Mouse (Mus musculus) neural tube, embryonic 14.5 days (tissue): ENCODE results near the gene Carns1. TPM values are rescaled to one million over a fixed set of nuclear protein-coding genes. Genes with fewer than 3 reads are reported as not detected.

Experiments
- ATAC-seq: fragments of 200-750 bp; cut with Nextera tagmentation; 2 replicates; pipeline ENCODE4 v1.8.0; 2017; ENCODE audit warnings: low read depth, mild to moderate bottlenecking, moderate TSS enrichment, moderate library complexity
- H3K27ac ChIP-seq: fragments of 300-500 bp; sonication (generic); 2 replicates; pipeline ENCODE4 v1.5.1; 2014; ENCODE audit warnings: low read depth, mild to moderate bottlenecking, control low read depth, low read length, moderate library complexity, mixed read lengths
- H3K27me3 ChIP-seq: fragments of 300-500 bp; sonication (generic); 2 replicates; pipeline ENCODE4 v1.6.1; 2014; ENCODE audit warnings: low read length; ENCODE audit not compliant: control insufficient read depth, insufficient read depth
- H3K36me3 ChIP-seq: fragments of 300-500 bp; sonication (generic); 2 replicates; pipeline ENCODE4 v1.6.1; 2014; ENCODE audit warnings: low read length, mixed read lengths; ENCODE audit not compliant: control insufficient read depth, insufficient read depth
- H3K4me1 ChIP-seq: fragments of 300-500 bp; sonication (generic); 2 replicates; pipeline ENCODE4 v1.6.1; 2014; ENCODE audit warnings: low read length; ENCODE audit not compliant: control insufficient read depth, insufficient read depth
- H3K4me2 ChIP-seq: fragments of 300-500 bp; sonication (generic); 2 replicates; pipeline ENCODE4 v1.6.1; 2014; ENCODE audit warnings: mild to moderate bottlenecking, low read depth, low read length, control low read depth
- H3K4me3 ChIP-seq: fragments of 300-500 bp; sonication (generic); 2 replicates; pipeline ENCODE4 v1.5.1; 2014; ENCODE audit warnings: low read depth, low read length, control low read depth, mixed read lengths
- H3K9ac ChIP-seq: fragments of 300-500 bp; sonication (generic); replicated peaks from 2 replicates; pipeline ENCODE4 v1.6.1; 2014; ENCODE audit warnings: low read depth, mild to moderate bottlenecking, control low read depth, low read length, mixed read lengths
- H3K9me3 ChIP-seq: fragments of 300-500 bp; sonication (generic); 2 replicates; pipeline ENCODE4 v1.6.1; 2016; ENCODE audit warnings: low read length; ENCODE audit not compliant: control insufficient read depth
- WGBS: fragments of 180-500 bp; shearing (Covaris S2); extraction: QIAGEN DNeasy Blood & Tissue Kit; methylation state at CpG from one replicate; pipeline ENCODE4 v1.1.7; 2014; 5-methylcytosine and 5-hydroxymethylcytosine counted together
- polyA plus RNA-seq: library from polyadenylated mRNA; unstranded; fragments of >200 nt; fragmentation: Nextera tagmentation; extraction: Ambion mirVana; gene quantifications from 2 replicates; pipeline ENCODE4 v1.2.1, GENCODE M21; 2014

The Carns1 gene
- polyA plus RNA-seq, 1 experiment from 2014 or later, result 3.0 TPM

DNA sequence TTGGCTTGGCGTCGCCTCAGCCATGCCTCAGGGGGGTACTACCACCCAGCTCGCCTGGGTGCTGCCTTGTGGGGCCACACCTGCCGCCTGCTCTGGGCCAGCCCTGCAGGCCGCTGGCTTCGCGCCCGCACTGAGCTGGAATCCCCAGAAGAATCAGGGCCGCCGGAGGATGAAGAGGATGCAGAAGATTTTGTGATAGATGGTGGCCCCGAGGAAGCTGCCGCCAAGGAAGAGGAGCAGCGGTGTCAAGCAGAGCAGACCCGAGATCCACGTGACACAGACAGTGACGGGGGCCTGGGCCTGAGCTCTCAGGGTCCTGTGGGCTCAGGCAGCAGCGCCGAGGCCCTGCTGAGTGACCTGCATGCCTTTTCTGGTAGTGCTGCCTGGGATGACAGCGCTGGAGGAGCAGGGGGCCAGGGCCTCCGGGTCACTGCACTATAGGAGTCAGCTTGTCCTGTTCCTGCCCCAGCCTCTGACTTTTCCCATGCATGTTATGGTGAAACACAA, 19.2 kb downstream of the Carns1 start:
- no peaks in the 10 kb centered on the region for H3K9me3 ChIP-seq
- H3K9ac ChIP-seq, result no peak overlapping the region
- H3K27me3 ChIP-seq, result no peaks in the 10 kb centered on the region
- 64% methylated on average over 20 of the region's 20 CpGs for WGBS
- peaks cover 45% of the 10 kb centered on the region for H3K36me3 ChIP-seq
- no peak overlapping the region for H3K4me3 ChIP-seq
- ATAC-seq, result no peak
- H3K4me2 ChIP-seq, result no peak overlapping the region
- H3K27ac ChIP-seq, result no peak overlapping the region
- no peaks in the 10 kb centered on the region for H3K4me1 ChIP-seq

DNA sequence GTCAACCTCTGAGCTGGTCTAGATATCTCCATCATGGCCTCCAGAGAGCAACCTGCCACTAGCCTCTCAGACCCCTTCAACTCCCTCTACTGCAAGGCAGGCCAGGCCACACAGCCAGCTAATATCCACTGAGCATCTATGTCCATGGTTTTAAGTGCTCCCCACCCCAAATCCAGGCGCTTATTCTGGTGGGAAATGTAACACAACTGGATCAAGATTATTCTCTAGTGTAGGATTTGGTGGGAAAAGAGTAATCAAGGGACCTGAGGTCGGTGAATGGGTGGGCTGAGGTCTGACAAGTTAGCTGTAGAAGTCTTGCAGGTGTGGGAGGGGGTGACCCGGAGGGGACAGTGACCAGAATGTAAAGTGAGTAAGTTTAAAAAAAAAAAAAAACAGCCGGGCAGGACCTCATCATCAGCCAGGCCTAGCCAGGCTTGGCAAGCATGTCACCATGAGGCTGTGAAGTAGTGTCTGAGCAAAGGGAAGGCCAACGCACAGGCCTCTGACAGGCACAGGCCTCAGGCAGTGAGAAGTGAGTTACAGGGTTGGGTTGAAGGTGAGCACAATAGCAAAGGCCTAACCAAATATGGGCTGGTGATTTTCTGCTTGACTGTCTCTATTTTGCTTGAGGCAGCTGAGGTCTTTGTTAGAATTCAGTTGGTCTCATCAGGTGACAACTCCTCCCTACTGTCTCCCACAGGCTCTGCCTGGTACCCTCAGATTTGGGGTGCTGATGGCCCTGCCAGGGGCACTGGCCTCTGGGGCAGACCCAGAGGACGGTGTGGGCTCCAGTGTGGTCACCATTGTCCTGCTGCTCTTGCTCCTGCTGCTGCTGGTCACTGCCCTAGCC, 19.8 kb downstream of the Carns1 start:
- no peaks in the 10 kb centered on the region for H3K9me3 ChIP-seq
- no peak overlapping the region for H3K9ac ChIP-seq
- H3K4me2 ChIP-seq, result no peak overlapping the region
- H3K4me1 ChIP-seq, result no peaks in the 10 kb centered on the region
- no peaks in the 10 kb centered on the region for H3K27me3 ChIP-seq
- no peak overlapping the region for H3K4me3 ChIP-seq
- H3K36me3 ChIP-seq, result peaks cover 49% of the 10 kb centered on the region
- WGBS, result 67% methylated on average over 6 of the region's 6 CpGs
- ATAC-seq, result no peak
- no peak overlapping the region for H3K27ac ChIP-seq

DNA sequence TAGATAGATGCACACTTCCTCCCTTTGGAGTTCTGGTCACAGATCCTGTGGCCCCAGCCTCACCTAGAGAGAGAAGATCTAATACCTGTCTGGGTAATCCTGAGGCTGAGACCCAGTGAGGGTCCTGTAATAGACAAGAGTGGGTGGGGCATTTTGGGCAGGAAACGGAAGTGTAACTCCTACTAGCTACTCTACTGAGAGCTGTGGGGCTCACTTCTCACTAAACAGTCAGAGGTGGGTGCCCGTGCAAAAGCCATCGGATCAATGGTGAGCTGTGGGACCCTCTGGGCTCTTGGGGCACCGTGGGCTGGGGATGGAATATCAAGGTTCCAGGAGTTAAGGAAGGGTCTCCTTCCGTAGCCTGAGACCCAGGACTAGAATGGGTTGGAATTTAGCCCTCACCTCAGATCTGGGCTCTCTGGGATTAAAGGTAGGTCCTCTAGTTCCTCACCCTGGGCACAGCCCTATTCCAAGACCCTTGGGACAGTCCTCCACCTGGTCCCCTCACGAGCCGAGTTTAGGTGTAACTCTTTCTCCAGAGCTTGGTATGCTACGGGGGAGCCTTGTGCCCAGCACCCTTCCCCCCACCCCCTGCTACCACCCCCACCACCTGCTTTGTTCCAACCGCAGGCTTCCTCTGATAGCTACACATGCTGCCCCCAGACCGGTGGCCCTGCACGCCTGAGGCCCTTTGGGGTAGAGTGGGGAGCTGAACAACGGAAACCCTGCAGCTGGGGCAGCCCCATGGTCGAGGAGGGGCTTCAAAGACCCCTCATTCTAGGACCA, 20.6 kb downstream of the Carns1 start:
- Histone ChIP-seq H3K4me2 (no peak overlapping the region), H3K36me3 (peaks cover 50% of the 10 kb centered on the region), H3K4me1 (peaks cover 5% of the 10 kb centered on the region), H3K4me3 (no peak overlapping the region), H3K9ac (no peak overlapping the region), H3K9me3 (no peaks in the 10 kb centered on the region), H3K27ac (no peak overlapping the region), H3K27me3 (no peaks in the 10 kb centered on the region)
- ATAC-seq, result no peak
- 86% methylated on average over 13 of the region's 13 CpGs for WGBS

DNA sequence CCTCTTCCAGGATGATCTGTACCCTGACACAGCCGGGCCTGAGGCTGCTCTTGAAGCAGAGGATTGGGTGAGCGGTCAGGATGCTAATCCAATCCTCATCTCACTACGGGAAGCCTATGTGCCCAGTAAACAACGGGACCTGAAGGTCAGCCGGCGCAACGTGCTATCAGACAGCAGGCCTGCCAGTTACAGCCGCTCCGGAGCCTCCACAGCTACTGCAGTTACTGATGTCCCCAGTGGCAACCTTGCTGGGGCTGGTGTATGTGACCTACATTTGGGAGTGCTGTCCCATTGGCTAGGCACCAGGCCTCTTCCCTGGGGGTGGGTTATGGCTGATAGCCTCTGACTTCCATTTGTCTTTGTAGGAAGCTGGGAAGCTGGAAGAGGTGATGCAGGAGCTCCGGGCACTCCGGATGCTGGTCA, 22.0 kb downstream of the Carns1 start, which contains the start of gene Ptprcap:
Gene Ptprcap, plus strand, starts transcription at position 373 of the 423 bp plus-strand sequence.
- no peak within 1 kb of the TSS for H3K9ac ChIP-seq
- H3K9me3 ChIP-seq, result no peaks in the 10 kb centered on the region
- H3K4me3 ChIP-seq, result no peak within 1 kb of the TSS
- peaks cover 36% of the 10 kb centered on the region for H3K36me3 ChIP-seq
- ATAC-seq, result no peak
- no peak within 1 kb of the TSS for H3K4me2 ChIP-seq
- H3K27me3 ChIP-seq, result no peaks in the 10 kb centered on the region
- peaks cover 14% of the 10 kb centered on the region for H3K4me1 ChIP-seq
- H3K27ac ChIP-seq, result no peak within 1 kb of the TSS
- 84% methylated on average over 11 of the region's 11 CpGs for WGBS

DNA sequence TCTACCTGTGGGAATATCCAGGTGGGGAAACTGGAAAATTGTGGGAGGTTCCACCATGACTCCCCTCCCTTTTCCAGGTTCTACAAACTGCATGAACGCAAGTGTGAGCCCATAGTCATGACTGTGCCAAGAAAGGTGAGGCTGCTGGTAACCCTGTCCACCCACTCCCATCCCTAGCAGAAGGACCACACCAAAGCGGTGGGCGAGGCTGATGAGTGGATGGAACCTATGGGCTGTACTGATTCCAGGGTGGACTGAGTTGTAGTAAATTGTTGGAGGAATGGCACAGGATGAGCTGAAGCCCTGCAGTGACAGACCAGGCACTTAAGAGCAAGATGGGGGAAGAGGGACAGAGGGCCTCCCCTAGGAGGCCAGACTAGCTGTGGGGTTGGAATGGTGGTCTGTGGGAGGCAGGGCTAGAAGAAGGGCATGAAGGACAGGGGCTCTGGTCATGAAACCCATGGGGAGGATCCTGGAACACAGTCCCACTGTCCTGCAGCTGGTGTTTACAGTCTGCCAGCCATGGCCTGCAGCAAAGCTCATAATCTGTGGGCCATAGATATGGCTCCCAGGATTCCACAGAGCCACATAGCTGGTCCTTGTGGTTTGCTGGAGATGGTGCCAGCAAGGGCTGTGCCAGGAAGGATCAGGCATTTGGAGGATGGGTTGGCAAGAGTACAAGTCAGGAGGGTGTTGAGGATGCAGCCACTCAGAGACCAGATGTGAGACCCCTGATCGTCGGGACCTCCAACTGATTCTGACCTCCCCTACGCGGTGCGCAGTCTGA, 22.6 kb downstream of the Carns1 start:
- H3K36me3 ChIP-seq, result peaks cover 30% of the 10 kb centered on the region
- H3K9me3 ChIP-seq, result no peaks in the 10 kb centered on the region
- no peak overlapping the region for H3K4me2 ChIP-seq
- no peak overlapping the region for H3K9ac ChIP-seq
- no peak for ATAC-seq
- WGBS, result 87% methylated on average over 8 of the region's 8 CpGs
- no peaks in the 10 kb centered on the region for H3K27me3 ChIP-seq
- H3K27ac ChIP-seq, result no peak overlapping the region
- H3K4me3 ChIP-seq, result no peak overlapping the region
- peaks cover 20% of the 10 kb centered on the region for H3K4me1 ChIP-seq

DNA sequence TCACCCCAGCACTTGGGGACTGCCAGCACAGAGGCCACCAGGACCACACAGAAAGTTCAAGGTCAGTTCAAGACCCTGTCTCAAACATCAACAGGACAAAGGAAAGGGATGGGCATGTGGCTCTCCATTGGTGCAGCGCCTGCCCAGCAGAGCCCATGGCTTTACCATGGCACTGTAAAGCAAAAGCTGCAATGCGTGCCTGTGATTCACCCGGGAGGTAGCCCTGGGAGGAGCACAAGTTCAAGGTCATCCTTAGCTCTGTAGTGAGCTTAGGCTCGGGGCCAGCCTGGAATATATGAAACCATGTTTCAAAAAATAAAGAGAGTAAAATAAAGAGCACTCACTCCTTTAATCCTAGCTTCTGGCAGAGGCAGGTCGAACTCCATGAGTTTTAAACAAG, 23.4 kb downstream of the Carns1 start:
- no peak overlapping the region for H3K27ac ChIP-seq
- no peak overlapping the region for H3K9ac ChIP-seq
- H3K4me1 ChIP-seq, result peaks cover 20% of the 10 kb centered on the region
- H3K27me3 ChIP-seq, result no peaks in the 10 kb centered on the region
- ATAC-seq, result no peak
- WGBS, result 84% methylated on average over 5 of the region's 5 CpGs
- peaks cover 24% of the 10 kb centered on the region; the same call in 1 of the 2 replicates for H3K36me3 ChIP-seq
- H3K4me3 ChIP-seq, result no peak overlapping the region
- no peak overlapping the region for H3K4me2 ChIP-seq
- H3K9me3 ChIP-seq, result no peaks in the 10 kb centered on the region

DNA sequence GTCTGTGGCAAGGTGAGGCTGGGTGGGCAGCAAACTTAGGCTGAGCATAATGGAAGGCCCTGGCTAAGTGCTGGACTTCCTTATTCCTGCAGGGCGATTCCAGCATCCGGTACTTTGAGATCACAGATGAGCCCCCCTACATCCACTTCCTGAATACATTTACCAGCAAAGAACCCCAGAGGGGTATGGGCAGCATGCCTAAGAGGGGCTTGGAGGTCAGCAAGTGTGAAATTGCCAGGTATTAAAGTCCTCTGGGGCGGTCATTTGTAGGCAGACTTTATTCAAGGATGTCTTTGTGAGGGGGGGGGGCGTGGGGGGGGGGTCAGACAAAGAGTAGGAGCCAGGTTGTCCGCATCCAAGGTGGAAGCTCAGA, 23.8 kb downstream of the Carns1 start:
- Histone ChIP-seq H3K4me1 (peaks cover 20% of the 10 kb centered on the region), H3K27ac (no peak overlapping the region), H3K36me3 (peaks cover 20% of the 10 kb centered on the region; the same call in 1 of the 2 replicates), H3K27me3 (no peaks in the 10 kb centered on the region), H3K9ac (no peak overlapping the region), H3K4me3 (no peak overlapping the region), H3K4me2 (no peak overlapping the region), H3K9me3 (no peaks in the 10 kb centered on the region)
- 72% methylated on average over 5 of the region's 5 CpGs for WGBS
- ATAC-seq, result no peak

DNA sequence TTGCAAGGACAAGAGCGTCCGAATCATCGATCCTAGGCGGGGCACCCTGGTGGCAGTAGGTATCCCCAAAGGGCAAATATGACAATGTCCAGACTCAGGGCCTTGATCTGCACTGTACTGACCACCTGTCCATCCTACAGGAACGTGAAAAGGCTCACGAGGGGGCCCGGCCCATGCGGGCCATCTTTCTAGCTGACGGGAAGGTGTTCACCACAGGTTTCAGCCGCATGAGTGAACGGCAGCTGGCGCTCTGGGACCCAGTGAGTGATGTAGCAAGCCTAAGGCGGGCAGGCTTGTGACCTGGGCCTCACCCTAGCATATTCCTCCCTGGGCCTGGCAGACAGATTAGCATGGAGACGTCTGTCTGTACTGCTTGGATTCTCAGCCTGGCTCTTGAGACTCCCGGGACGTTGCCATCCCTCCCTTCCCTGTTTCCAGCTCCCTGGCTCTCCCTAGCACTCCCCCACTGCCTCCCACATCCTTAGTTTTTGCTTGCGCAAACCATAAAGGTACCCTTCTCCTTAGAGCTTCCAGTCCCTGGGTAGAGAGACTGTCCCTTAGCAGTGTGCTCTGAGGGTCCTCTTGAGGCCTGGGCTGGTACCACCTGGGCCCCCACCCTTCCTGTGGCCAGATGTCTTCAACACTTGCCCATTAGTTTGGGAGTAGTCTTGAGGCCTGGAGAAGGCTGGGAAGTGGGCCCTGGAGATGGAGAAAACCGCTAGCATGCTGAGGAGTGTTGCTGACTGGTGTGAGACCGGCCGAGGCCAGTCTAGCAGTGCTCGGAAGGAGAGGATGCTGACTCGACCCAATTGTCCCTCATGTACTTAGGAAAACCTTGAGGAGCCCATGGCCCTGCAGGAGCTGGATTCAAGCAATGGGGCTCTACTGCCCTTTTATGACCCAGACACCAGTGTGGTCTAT, 24.5 kb downstream of the Carns1 start:
- WGBS, result 89% methylated on average over 22 of the region's 22 CpGs
- H3K27ac ChIP-seq, result no peak overlapping the region
- no peak for ATAC-seq
- no peaks in the 10 kb centered on the region for H3K27me3 ChIP-seq
- H3K36me3 ChIP-seq, result peaks cover 16% of the 10 kb centered on the region; the same call in 1 of the 2 replicates
- no peak overlapping the region for H3K9ac ChIP-seq
- no peak overlapping the region for H3K4me2 ChIP-seq
- H3K4me3 ChIP-seq, result no peak overlapping the region
- H3K9me3 ChIP-seq, result no peaks in the 10 kb centered on the region
- peaks cover 20% of the 10 kb centered on the region for H3K4me1 ChIP-seq
